Mouse (Mus musculus): ENCODE measurements around the gene Tnnc1.
A peak's percentile ranks its signal among the peaks of the same experiment; 100 is the strongest.

Tnnc1 gene

DNA sequence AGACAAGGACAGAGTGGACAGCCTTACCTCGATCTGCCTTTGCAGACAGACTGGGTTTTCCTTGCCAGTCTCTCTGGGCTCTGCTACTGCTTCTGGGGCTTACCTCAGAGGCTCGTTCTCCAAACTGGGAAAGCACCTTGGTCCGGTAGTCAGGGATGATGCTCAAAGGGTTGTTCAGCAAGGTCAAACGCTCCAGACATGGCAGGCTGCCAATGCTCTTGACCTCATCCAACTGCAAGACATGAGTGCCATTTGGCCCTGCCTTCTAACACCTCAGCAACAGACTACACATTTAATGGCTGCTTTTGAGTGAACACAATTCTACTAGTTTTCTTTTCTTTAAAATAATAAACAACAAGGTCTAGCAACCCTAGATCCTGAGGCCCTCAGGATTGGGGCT, 21.5 kb upstream of the Tnnc1 start:
- peak; percentile 94 for DNase-seq

DNA sequence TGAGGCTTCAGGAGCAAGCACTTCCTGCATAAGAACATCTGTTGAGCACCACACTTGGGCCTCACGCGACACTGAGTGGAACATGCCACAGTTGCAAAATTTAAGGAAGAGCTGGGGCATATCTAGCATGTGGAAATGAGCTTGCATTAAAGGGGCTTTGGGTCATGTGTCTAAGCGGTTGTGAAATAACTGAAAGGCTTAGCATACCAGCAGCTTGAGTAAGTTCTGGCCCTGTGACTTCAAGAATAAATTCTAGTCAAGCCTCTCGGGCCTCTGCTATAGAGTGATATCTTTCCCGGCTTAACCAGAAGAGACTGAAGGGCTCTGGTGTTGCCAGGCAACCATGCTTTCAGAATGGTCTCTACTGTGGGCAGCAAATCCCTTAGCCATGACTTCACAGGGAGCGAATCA, 19.3 kb upstream of the Tnnc1 start:
- DNase-seq: peak; percentile 98

DNA sequence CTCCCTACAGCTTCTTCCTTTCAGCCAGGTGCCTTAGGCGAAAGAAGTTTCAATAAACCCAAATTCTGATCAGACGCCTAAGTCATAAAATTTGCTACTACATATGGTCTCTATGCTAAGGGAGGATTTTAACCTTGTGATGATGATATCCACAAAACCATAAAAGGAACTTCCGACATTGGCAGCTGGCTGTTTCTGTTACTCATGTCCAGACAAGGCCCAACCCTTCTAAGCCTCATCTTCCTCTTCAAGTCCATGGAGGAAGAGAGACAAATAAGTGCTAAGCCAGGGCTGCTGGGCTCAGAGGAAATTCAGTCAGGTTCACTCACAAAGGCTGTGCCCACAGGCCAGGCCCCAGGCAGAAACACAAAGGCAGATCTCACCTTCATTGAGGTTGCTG, 18.8 kb upstream of the Tnnc1 start:
- no peak for DNase-seq

- DNase-seq: no peak
Observed at GRCm38 (mm10) chr14:31191936-31192335, 16.2 kb upstream of the Tnnc1 start.

GRCm38 (mm10) chr14:31193791-31194190, 14.3 kb upstream of the Tnnc1 start:
- DNase-seq: no peak

DNA sequence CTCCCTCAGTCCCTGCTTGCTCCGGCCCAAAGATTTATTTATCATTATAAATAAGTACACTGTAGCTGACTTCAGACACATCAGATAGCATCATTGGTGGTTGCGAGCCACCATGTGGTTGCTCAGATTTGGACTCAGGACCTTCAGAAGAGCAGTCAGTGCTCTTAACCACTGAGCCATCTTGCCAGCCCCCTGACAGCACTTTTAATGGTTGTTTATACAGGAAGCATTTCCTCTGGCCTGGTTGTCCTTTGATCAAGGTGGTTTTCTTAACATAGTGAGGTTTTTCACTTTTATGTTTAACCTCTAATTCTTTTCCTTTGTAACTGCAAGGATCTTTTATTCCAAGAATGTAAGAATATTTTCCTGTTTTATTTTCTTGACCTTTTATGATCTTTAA, 13.7 kb upstream of the Tnnc1 start:
- no peak for DNase-seq

- peak; percentile 99 for DNase-seq
Observed at GRCm38 (mm10) chr14:31194891-31195513, 13.1 kb upstream of the Tnnc1 start.

- peak; percentile 96 for DNase-seq
Observed at GRCm38 (mm10) chr14:31195521-31195920, 12.6 kb upstream of the Tnnc1 start.

GRCm38 (mm10) chr14:31195968-31196367, 12.1 kb upstream of the Tnnc1 start:
- DNase-seq: peak; percentile 91

GRCm38 (mm10) chr14:31197547-31198516, 10.3 kb upstream of the Tnnc1 start:
- DNase-seq: peak; percentile 97

GRCm38 (mm10) chr14:31199599-31199998, 8.5 kb upstream of the Tnnc1 start:
- DNase-seq: no peak

GRCm38 (mm10) chr14:31200038-31200437, 8.1 kb upstream of the Tnnc1 start:
- DNase-seq: no peak

GRCm38 (mm10) chr14:31204844-31205243, 3.3 kb upstream of the Tnnc1 start:
- peak; percentile 93 for DNase-seq

DNA sequence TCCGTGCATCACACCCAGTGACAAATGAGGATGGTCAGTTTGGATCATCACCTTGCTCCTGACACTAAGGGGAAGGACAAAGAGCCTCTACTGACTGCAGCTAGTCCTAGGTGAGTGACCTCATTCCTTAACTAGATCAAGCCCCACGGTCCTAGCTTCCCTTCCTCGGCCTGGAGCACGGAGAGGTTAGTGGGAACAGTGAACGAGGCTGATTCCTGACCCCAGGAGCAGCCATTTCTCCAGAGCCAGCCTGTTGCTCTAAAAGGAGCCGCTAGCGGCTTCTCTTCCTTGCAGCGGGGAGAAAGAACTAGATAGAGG, 2.9 kb upstream of the Tnnc1 start:
- no peak for DNase-seq

GRCm38 (mm10) chr14:31205562-31206467, 2.3 kb upstream of the Tnnc1 start:
- DNase-seq: peak; percentile 97

- peak; percentile 100 for DNase-seq
Observed at GRCm38 (mm10) chr14:31206472-31206981, 1.6 kb upstream of the Tnnc1 start.

GRCm38 (mm10) chr14:31207070-31207830, 862 bp upstream of the Tnnc1 start:
- peak; percentile 96 for DNase-seq

GRCm38 (mm10) chr14:31209133-31209557, 1.0 kb downstream of the Tnnc1 start:
- DNase-seq: peak; percentile 99

DNA sequence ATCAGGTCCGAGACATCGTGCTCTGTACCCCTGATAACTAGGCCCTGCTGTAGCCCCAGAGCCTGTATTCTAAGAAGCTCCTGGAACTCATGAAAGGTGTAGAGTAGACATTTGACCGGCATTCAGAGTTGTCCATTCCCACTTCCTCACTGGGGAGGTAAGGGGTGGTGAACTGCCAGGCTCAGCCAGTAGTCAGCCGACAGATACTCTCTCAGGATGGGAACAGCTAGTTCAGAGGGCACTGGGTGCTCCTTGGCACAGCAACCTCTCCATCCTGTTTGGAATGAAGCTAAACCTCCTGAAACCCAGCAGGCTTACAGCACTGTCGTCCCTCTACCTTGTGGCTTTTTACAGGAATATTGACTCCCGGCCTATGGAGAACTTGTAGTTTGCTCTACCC, 3.7 kb downstream of the Tnnc1 start:
- DNase-seq: peak; percentile 90

- peak; percentile 89 for DNase-seq
Observed at GRCm38 (mm10) chr14:31212499-31212898, 4.4 kb downstream of the Tnnc1 start.

DNA sequence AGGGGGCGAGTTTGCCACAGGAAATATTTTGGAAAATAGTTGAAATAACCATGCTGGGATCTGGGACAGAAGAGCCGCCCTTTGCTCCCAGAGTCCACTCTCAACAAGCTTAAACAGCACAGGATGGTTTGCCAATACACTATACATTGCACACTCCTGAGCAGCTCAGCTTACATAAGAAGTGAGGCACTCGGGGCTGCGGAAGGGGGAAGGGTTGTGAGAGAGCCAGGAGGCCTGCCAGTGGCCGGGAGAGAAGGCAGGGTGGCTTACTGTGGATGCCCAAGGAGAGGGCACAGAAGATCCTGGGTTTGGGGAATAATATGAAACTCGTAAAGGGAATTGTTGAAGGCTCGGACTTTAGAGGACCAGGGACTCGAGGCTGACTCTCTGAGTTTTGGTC, 5.8 kb downstream of the Tnnc1 start:
- no peak for DNase-seq

DNA sequence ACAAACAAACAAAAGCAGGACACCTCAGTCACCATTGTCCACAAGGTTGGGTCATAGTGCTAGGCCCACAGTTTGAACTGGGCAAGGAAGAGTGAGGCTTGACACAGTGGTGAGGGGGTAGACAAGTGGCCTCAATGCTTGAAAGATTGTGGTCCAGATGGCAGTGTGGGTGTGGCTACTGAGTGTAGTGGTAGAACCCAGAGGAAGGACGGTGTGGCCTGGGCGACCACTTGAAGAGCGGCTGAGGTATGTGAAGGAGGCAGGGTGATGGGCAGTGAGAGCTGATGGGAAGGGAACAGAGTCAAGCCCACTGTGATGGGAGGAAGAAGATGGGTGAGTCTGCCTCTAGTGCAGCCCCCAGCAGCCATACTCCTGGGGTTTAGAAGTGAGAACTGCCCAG, 6.6 kb downstream of the Tnnc1 start:
- DNase-seq: no peak
